Mouse (Mus musculus) CH12.LX (cell line): ENCODE measurements around the gene Hcn1. TPM values are rescaled to one million over a fixed set of nuclear protein-coding genes. Genes with fewer than 3 reads are reported as not detected.

Experiments used
- DNase-seq: peaks from one replicate; pipeline ENCODE4 v3.0.0-alpha.2; 2013; ENCODE audit errors: extremely low read depth
- H3K27ac ChIP-seq: 2 replicates; pipeline ENCODE4 v1.5.1; 2012; ENCODE audit warnings: low read depth, mild to moderate bottlenecking, control low read depth, moderate library complexity; ENCODE audit not compliant: insufficient read depth
- H3K27me3 ChIP-seq: replicated peaks from 2 replicates; pipeline ENCODE3; 2012; ENCODE audit warnings: inconsistent platforms
- H3K36me3 ChIP-seq, 2 experiments: replicated peaks in 1 of 2; 2 replicates each; pipeline versions ENCODE3 to v1.6.1; 2012; ENCODE audit warnings: inconsistent platforms in 1 of 2, low read length in 1 of 2, mild to moderate bottlenecking in 1 of 2, mixed read lengths in 1 of 2, moderate library complexity in 1 of 2; ENCODE audit not compliant: control insufficient read depth in 1 of 2, insufficient read depth in 1 of 2
- H3K4me1 ChIP-seq, 2 experiments: 2 replicates each; pipeline ENCODE4 v1.6.1; 2012; ENCODE audit warnings: inconsistent platforms in 1 of 2, moderate library complexity in 1 of 2; ENCODE audit not compliant: insufficient read depth in 2 of 2, control insufficient read depth in 1 of 2
- H3K4me2 ChIP-seq: 2 replicates; pipeline ENCODE4 v1.6.1; 2012; ENCODE audit warnings: low read depth, mild to moderate bottlenecking, control low read depth; ENCODE audit not compliant: poor library complexity, insufficient read depth, severe bottlenecking
- H3K4me3 ChIP-seq, 3 experiments: fragments of 150-350 bp in 1 of 3; sonication (generic) in 1 of 3; replicated peaks in 1 of 3; 2 replicates each; pipeline versions ENCODE3 to v1.5.1; 2011 to 2012; ENCODE audit warnings: low read depth in 2 of 3, low read length in 2 of 3, mild to moderate bottlenecking in 2 of 3, moderate library complexity in 2 of 3, control low read depth in 1 of 3, improper control_type of control experiment in 1 of 3, inconsistent platforms in 1 of 3, mixed read lengths in 1 of 3; ENCODE audit not compliant: poor library complexity in 1 of 3
- H3K79me2 ChIP-seq: replicated peaks from 2 replicates; pipeline ENCODE4 v1.6.1; 2012; ENCODE audit warnings: mild to moderate bottlenecking, moderate library complexity; ENCODE audit not compliant: control insufficient read depth, poor library complexity, insufficient read depth, severe bottlenecking; ENCODE audit errors: extremely low read depth
- H3K9ac ChIP-seq: 2 replicates; pipeline ENCODE4 v1.6.1; 2012; ENCODE audit warnings: low read depth, mild to moderate bottlenecking, control low read depth, moderate library complexity; ENCODE audit not compliant: insufficient read depth
- H3K9me3 ChIP-seq: replicated peaks from 2 replicates; pipeline ENCODE3; 2012; ENCODE audit warnings: low read length, inconsistent platforms, mixed read lengths
- ELF1 ChIP-seq: IDR thresholded peaks from 2 replicates; pipeline ENCODE4 v1.6.1; 2014; ENCODE audit warnings: low read depth, mild to moderate bottlenecking, inconsistent platforms, low read length, improper control_type of control experiment
- EP300 ChIP-seq: IDR thresholded peaks from 2 replicates; pipeline ENCODE4 v1.6.1; 2011; ENCODE audit warnings: low read length, improper control_type of control experiment
- ETS1 ChIP-seq: conservative IDR thresholded peaks from 2 replicates; pipeline ENCODE4 v1.6.1; 2012; ENCODE audit warnings: low read depth, mild to moderate bottlenecking, inconsistent platforms, low read length, improper control_type of control experiment, moderate library complexity
- GABPA ChIP-seq: IDR thresholded peaks from 2 replicates; pipeline ENCODE4 v1.6.1; 2012; ENCODE audit warnings: low read depth, low read length, improper control_type of control experiment, inconsistent platforms; ENCODE audit not compliant: insufficient replicate concordance
- HCFC1 ChIP-seq: IDR thresholded peaks from 2 replicates; pipeline ENCODE4 v1.6.1; 2012; ENCODE audit warnings: low read depth, mild to moderate bottlenecking, inconsistent platforms, low read length, improper control_type of control experiment
- IRF4 ChIP-seq: IDR thresholded peaks from 2 replicates; pipeline ENCODE4 v1.6.1; 2014; ENCODE audit warnings: low read depth, mild to moderate bottlenecking, inconsistent platforms, low read length, improper control_type of control experiment
- JUND ChIP-seq: conservative IDR thresholded peaks from 2 replicates; pipeline ENCODE4 v1.6.1; 2011; ENCODE audit warnings: low read depth, low read length, improper control_type of control experiment
- KAT2A ChIP-seq: IDR thresholded peaks from 2 replicates; pipeline ENCODE4 v1.6.1; 2012; ENCODE audit warnings: low read length, improper control_type of control experiment, inconsistent platforms; ENCODE audit not compliant: insufficient replicate concordance
- MAFK ChIP-seq: IDR thresholded peaks from 2 replicates; pipeline ENCODE4 v1.6.1; 2011; ENCODE audit warnings: low read length, improper control_type of control experiment; ENCODE audit not compliant: insufficient replicate concordance
- MAX ChIP-seq: IDR thresholded peaks from 2 replicates; pipeline ENCODE4 v1.6.1; 2011; ENCODE audit warnings: low read length, improper control_type of control experiment
- MAZ ChIP-seq: IDR thresholded peaks from 2 replicates; pipeline ENCODE4 v1.6.1; 2012; ENCODE audit warnings: low read depth, mild to moderate bottlenecking, inconsistent platforms, low read length, improper control_type of control experiment, moderate library complexity
- MEF2A ChIP-seq: IDR thresholded peaks from 2 replicates; pipeline ENCODE4 v1.6.1; 2014; ENCODE audit warnings: low read depth, mild to moderate bottlenecking, inconsistent platforms, low read length, improper control_type of control experiment, borderline replicate concordance
- MXI1 ChIP-seq: IDR thresholded peaks from 2 replicates; pipeline ENCODE4 v1.6.1; 2011; ENCODE audit warnings: mild to moderate bottlenecking, low read depth, low read length, improper control_type of control experiment
- MYC ChIP-seq: IDR thresholded peaks from 2 replicates; pipeline ENCODE4 v1.6.1; 2011; ENCODE audit warnings: low read depth, mild to moderate bottlenecking, improper control_type of control experiment, low read length
- NELFE ChIP-seq: IDR thresholded peaks from 2 replicates; pipeline ENCODE4 v1.6.1; 2011; ENCODE audit warnings: low read depth, low read length, improper control_type of control experiment
- NRF1 ChIP-seq: IDR thresholded peaks from 2 replicates; pipeline ENCODE4 v1.6.1; 2014; ENCODE audit warnings: low read depth, mild to moderate bottlenecking, inconsistent platforms, low read length, improper control_type of control experiment, moderate library complexity
- POLR2A ChIP-seq: IDR thresholded peaks from 2 replicates; pipeline ENCODE4 v1.6.1; 2011; ENCODE audit warnings: low read depth, mild to moderate bottlenecking, improper control_type of control experiment, low read length
- SMC3 ChIP-seq: IDR thresholded peaks from 2 replicates; pipeline ENCODE4 v1.6.1; 2011; ENCODE audit warnings: low read depth, low read length, improper control_type of control experiment
- USF1 ChIP-seq: IDR thresholded peaks from 2 replicates; pipeline ENCODE4 v1.6.1; 2014; ENCODE audit warnings: low read depth, mild to moderate bottlenecking, inconsistent platforms, low read length, improper control_type of control experiment
- USF2 ChIP-seq: conservative IDR thresholded peaks from 2 replicates; pipeline ENCODE4 v1.6.1; 2011; ENCODE audit warnings: low read depth, low read length, improper control_type of control experiment
- ZC3H11A ChIP-seq: IDR thresholded peaks from 2 replicates; pipeline ENCODE4 v1.6.1; 2012; ENCODE audit warnings: low read depth, mild to moderate bottlenecking, inconsistent platforms, low read length, improper control_type of control experiment
- ZMIZ1 ChIP-seq: IDR thresholded peaks from 2 replicates; pipeline ENCODE4 v1.6.1; 2012; ENCODE audit warnings: low read depth, mild to moderate bottlenecking, inconsistent platforms, low read length, improper control_type of control experiment
- ZNF384 ChIP-seq: IDR thresholded peaks from 2 replicates; pipeline ENCODE4 v1.6.1; 2012; ENCODE audit warnings: low read depth, low read length, improper control_type of control experiment, inconsistent platforms
- dilution Hi-C: fragments of 300-500 bp; cut with MboI; formaldehyde crosslinking; loops from 2 replicates; pipeline ENCODE4 v1.14.3; 2020; ENCODE audit warnings: low sequenced_read_pairs; ENCODE audit not compliant: extremely low pct_unique_long_range_greater_than_20kb, extremely low pct_ligation_motif_present
- in situ Hi-C: fragments of 300-500 bp; cut with MboI; formaldehyde crosslinking; loops from 3 replicates; pipeline ENCODE4 v1.14.3; 2019; ENCODE audit warnings: low sequenced_read_pairs, low pct_ligation_motif_present, low pct_unique_long_range_greater_than_20kb, mixed read lengths
- polyA plus RNA-seq: library from polyadenylated mRNA; unstranded; fragments of >175 nt; gene quantifications from 2 replicates; pipeline ENCODE4 v1.2.1, GENCODE M21; 2012; ENCODE audit warnings: low read depth; ENCODE audit not compliant: insufficient read length
- total RNA-seq, 2 experiments: library from RNA; depleted of rRNA; stranded (reverse); fragments of 300-350 nt in 1 of 2; fragments of >200 nt in 1 of 2; gene quantifications; 2 replicates each; pipeline ENCODE4 v1.2.3; 2012 to 2014

The Hcn1 gene
- total and polyA plus RNA-seq, 3 experiments = not detected

- no peak overlapping the region for H3K4me3 ChIP-seq
- H3K79me2 ChIP-seq = no peaks in the 10 kb centered on the region
- H3K27me3 ChIP-seq = no peaks in the 10 kb centered on the region
- no peak overlapping the region for H3K4me2 ChIP-seq
- H3K4me1 ChIP-seq = no peaks in the 10 kb centered on the region
- no peak for TF ChIP-seq JUND
- no peak for TF ChIP-seq MEF2A
- TF ChIP-seq USF2 = no peak
- TF ChIP-seq ELF1 = no peak
- TF ChIP-seq MYC = no peak
- no peak for TF ChIP-seq MXI1
- TF ChIP-seq GABPA = no peak
- TF ChIP-seq ZNF384 = no peak
- TF ChIP-seq ETS1 = no peak
- TF ChIP-seq NRF1 = no peak
- TF ChIP-seq MAX = no peak
- no peak for TF ChIP-seq SMC3
- no peak for TF ChIP-seq MAFK
- no peak for TF ChIP-seq NELFE
- TF ChIP-seq EP300 = no peak
- TF ChIP-seq HCFC1 = no peak
- TF ChIP-seq ZC3H11A = no peak
- TF ChIP-seq POLR2A = no peak
- no peak for TF ChIP-seq USF1
- dilution Hi-C loops (no loop called here), in situ Hi-C loops (no loop called here)
- H3K36me3 ChIP-seq = no peaks in the 10 kb centered on the region
- DNase-seq = no peak
- H3K9me3 ChIP-seq = peaks cover 25% of the 10 kb centered on the region
- H3K9ac ChIP-seq = no peak overlapping the region
- no peak overlapping the region for H3K27ac ChIP-seq
Observed at GRCm38 (mm10) chr13:118029579-118029978, 427.5 kb downstream of the Hcn1 start.

- in situ Hi-C loops = no loop called here
- Histone ChIP-seq H3K79me2 (no peaks in the 10 kb centered on the region), H3K27me3 (no peaks in the 10 kb centered on the region), H3K4me3 (no peak overlapping the region), H3K36me3 (no peaks in the 10 kb centered on the region), H3K4me1 (no peaks in the 10 kb centered on the region), H3K4me2 (no peak overlapping the region), H3K9ac (no peak overlapping the region), H3K27ac (no peak overlapping the region), H3K9me3 (peaks cover 39% of the 10 kb centered on the region)
- dilution Hi-C loops = no loop called here
- TF ChIP-seq KAT2A (no peak), MAZ (no peak), MYC (no peak), NELFE (no peak), ZMIZ1 (no peak), IRF4 (no peak)
- no peak for DNase-seq
Observed at GRCm38 (mm10) chr13:118035598-118035997, 433.5 kb downstream of the Hcn1 start.
